Mouse (Mus musculus) neural tube, embryonic 15.5 days (tissue): ENCODE results near the gene Shisa2. TPM values are rescaled to one million over a fixed set of nuclear protein-coding genes. Genes with fewer than 3 reads are reported as not detected.

Experiments used
- ATAC-seq: fragments of 200-750 bp; cut with Nextera tagmentation; 2 replicates; pipeline ENCODE4 v1.8.0; 2017; ENCODE audit warnings: mild to moderate bottlenecking, moderate TSS enrichment, moderate library complexity; ENCODE audit not compliant: low FRiP score
- H3K27ac ChIP-seq: fragments of 300-500 bp; sonication (generic); replicated peaks from 2 replicates; pipeline ENCODE4 v1.5.1; 2015; ENCODE audit warnings: mild to moderate bottlenecking, inconsistent platforms
- H3K27me3 ChIP-seq: fragments of 300-500 bp; sonication (generic); replicated peaks from 2 replicates; pipeline ENCODE4 v1.6.1; 2015; ENCODE audit warnings: inconsistent platforms
- H3K36me3 ChIP-seq: fragments of 300-500 bp; sonication (generic); 2 replicates; pipeline ENCODE4 v1.6.1; 2015; ENCODE audit warnings: inconsistent platforms
- H3K4me1 ChIP-seq: fragments of 300-500 bp; sonication (generic); 2 replicates; pipeline ENCODE4 v1.6.1; 2015; ENCODE audit warnings: inconsistent platforms
- H3K4me2 ChIP-seq: fragments of 300-500 bp; sonication (generic); 2 replicates; pipeline ENCODE4 v1.6.1; 2015; ENCODE audit warnings: inconsistent platforms, mild to moderate bottlenecking, moderate library complexity
- H3K4me3 ChIP-seq: fragments of 300-500 bp; sonication (generic); replicated peaks from 2 replicates; pipeline ENCODE4 v1.5.1; 2015; ENCODE audit warnings: mild to moderate bottlenecking, inconsistent platforms
- H3K9ac ChIP-seq: fragments of 300-500 bp; sonication (generic); replicated peaks from 2 replicates; pipeline ENCODE4 v1.6.1; 2015; ENCODE audit warnings: mild to moderate bottlenecking, inconsistent platforms
- H3K9me3 ChIP-seq: fragments of 300-500 bp; sonication (generic); replicated peaks from 2 replicates; pipeline ENCODE4 v1.6.1; 2016; ENCODE audit warnings: inconsistent platforms
- WGBS: fragments of 180-500 bp; shearing (Covaris S2); methylation state at CpG from one replicate; pipeline ENCODE4 v1.1.7; 2015; ENCODE audit warnings: mixed read lengths; 5-methylcytosine and 5-hydroxymethylcytosine counted together
- polyA plus RNA-seq: library from polyadenylated mRNA; unstranded; fragments of >200 nt; fragmentation: Nextera tagmentation; extraction: Ambion mirVana; gene quantifications from 2 replicates; pipeline ENCODE4 v1.2.1, GENCODE M21; 2015

Shisa2 gene
- polyA plus RNA-seq, 1 experiment from 2014 or later = 6.0 TPM

DNA sequence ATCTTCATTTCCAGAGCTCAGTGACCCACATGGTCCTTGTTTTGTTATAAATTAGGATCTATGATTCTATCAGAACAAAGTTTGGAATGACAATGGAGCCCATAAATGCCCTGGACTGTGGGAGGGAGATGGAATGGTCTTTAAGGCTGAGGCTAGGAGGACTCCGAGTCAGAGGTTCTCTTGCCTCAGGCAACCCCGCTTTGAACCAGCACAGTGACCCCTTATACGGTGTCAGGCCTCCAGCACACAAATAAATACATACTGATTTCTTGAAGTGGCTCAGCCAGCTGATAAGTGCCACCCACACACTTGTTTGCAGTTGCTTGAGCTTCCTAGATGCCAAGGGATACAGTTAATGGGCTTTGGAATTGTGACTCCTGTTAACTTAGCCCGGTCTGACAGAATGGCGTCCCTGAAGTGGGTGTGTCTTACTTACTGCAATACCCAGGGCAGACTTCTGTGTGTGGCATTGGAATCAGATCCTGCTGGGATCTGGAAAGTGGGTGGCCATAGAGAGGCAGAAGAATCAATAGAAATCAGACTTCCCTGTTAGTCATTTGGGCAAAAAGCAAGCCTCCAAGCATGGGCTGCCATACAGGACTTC lies 8.3 kb downstream of the Shisa2 start:
- Histone ChIP-seq H3K4me1 (no peaks in the 10 kb centered on the region), H3K9ac (no peak overlapping the region), H3K36me3 (0 out of 2 replicates have a peak, but pooled peaks cover 5% of the 10 kb centered on the region), H3K4me2 (no peak overlapping the region), H3K9me3 (no peaks in the 10 kb centered on the region), H3K27ac (no peak overlapping the region), H3K27me3 (no peaks in the 10 kb centered on the region), H3K4me3 (no peak overlapping the region)
- no peak for ATAC-seq
- 88% methylated on average over 5 of the region's 5 CpGs for WGBS

DNA sequence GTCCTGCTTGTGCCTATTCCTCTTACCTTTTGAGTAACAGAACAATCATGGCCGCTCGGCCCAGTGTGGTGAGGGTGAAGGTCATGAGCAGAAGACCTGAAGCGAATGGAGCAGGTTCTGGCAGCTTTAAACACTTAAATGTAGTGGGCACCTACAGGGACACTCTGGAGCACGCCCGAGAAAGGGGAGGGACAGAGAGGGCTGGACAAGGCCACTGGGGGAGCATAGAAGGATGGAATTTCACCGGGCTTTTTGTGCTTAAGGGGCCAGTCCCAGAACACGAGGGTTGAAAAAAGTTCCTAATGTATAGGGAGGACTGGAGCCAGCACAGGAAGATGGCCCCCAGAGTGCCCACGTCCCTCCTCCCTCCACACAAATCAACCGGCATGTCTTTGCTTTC lies 8.9 kb downstream of the Shisa2 start:
- 85% methylated on average over 9 of the region's 9 CpGs for WGBS
- no peaks in the 10 kb centered on the region for H3K27me3 ChIP-seq
- no peak overlapping the region for H3K27ac ChIP-seq
- no peak overlapping the region for H3K4me3 ChIP-seq
- 0 out of 2 replicates have a peak, but pooled peaks cover 5% of the 10 kb centered on the region for H3K36me3 ChIP-seq
- no peak overlapping the region for H3K4me2 ChIP-seq
- H3K4me1 ChIP-seq = no peaks in the 10 kb centered on the region
- no peak for ATAC-seq
- H3K9ac ChIP-seq = no peak overlapping the region
- H3K9me3 ChIP-seq = no peaks in the 10 kb centered on the region

DNA sequence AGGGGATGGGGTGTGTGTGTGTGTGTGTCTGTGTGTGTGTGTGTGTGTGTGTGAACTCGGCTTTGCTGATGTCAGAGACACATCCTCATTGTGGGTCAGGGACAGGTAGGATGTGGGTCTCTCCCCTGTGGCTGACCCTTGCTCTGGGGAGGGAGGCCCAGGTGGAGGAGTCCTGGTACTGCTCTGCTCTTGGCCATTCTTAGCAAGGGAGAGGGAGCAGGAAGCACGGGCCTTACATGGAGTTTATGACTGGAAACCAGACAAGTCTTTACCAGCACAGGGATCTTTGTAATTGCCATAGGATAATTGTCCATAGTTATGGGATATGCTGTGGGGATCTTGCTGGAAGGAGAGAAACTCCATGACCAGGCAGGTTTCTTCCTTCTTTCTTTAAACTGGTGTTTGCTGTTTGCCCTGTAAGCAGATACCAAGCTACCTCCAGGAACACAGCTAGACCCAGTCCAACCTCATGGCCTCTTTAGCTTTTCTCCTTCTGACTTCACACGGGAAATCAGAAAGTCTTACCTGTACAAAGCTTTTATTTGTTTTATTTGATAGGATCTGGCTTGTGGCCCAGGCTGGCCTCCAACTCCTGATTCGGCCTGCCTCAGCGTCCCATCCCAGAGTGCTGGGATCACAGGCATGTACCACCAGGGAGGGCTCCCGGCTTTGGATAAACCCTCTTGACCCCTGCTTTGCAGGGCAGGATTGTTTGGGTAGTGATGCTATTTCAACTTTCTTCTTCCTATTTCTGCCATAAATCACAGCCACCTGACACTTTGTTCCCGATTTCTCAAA lies 14.0 kb downstream of the Shisa2 start:
- WGBS = 72% methylated on average over 7 of the region's 7 CpGs

DNA sequence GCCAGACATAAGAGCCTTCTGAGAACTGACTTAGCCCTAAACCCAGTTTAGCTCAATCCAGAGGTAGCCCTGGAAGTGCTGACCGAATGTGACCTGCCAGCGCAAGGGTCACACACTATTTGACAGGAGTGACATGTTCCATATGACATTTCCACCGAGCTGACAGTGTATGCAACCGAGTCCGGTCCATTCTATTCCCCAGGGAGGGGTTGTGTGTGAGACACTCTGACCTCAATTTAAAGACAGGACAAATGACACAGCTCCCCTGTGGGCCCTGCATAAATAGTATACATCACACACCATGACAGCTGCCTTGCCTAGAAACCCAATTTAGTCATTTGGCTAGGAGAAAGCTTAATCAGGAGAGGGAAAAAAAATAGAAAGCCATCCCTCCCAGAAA lies 16.7 kb downstream of the Shisa2 start:
- WGBS = 58% methylated on average over 5 of the region's 5 CpGs
- Histone ChIP-seq H3K27me3 (no peaks in the 10 kb centered on the region), H3K9ac (no peak overlapping the region), H3K27ac (no peak overlapping the region), H3K9me3 (no peaks in the 10 kb centered on the region), H3K4me3 (no peak overlapping the region), H3K4me1 (peaks cover 7% of the 10 kb centered on the region; the same call in 1 of the 2 replicates), H3K4me2 (no peak overlapping the region), H3K36me3 (0 out of 2 replicates have a peak, but pooled peaks cover 2% of the 10 kb centered on the region)
- no peak for ATAC-seq

More for the DNA sequence above, 14.0 kb downstream of the Shisa2 start:
- H3K9me3 ChIP-seq = no peaks in the 10 kb centered on the region
- no peak for ATAC-seq
- H3K9ac ChIP-seq = no peak overlapping the region
- no peak overlapping the region for H3K4me3 ChIP-seq
- H3K4me1 ChIP-seq = peaks cover 5% of the 10 kb centered on the region; the same call in 1 of the 2 replicates
- H3K27me3 ChIP-seq = no peaks in the 10 kb centered on the region
- H3K27ac ChIP-seq = no peak overlapping the region
- no peaks in the 10 kb centered on the region for H3K36me3 ChIP-seq
- H3K4me2 ChIP-seq = no peak overlapping the region

DNA sequence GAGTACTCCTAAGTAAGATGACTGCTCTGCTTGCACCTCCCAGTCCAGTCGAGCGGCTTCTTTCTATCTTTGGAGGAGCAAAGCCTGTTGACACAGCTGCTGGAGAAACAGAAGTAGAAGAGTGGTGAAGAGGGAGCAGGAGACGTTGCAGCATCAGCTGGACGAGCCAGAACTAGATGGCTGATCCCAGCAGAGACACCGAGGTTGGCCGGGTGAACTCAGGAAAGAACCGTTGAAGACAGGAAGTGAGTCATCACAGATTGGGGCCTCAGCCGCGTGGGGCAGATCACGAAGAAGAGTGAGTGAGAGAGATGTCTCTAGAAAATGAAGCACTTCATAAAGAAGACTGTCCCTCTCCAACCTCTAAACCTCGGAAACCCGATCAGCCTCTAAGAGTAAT lies 18.5 kb downstream of the Shisa2 start:
- Histone ChIP-seq H3K4me2 (no peak overlapping the region), H3K36me3 (0 out of 2 replicates have a peak, but pooled peaks cover 2% of the 10 kb centered on the region), H3K9me3 (no peaks in the 10 kb centered on the region), H3K27ac (no peak overlapping the region), H3K4me1 (peaks cover 18% of the 10 kb centered on the region), H3K4me3 (no peak overlapping the region), H3K27me3 (no peaks in the 10 kb centered on the region), H3K9ac (no peak overlapping the region)
- 79% methylated on average over 12 of the region's 12 CpGs for WGBS
- no peak for ATAC-seq

DNA sequence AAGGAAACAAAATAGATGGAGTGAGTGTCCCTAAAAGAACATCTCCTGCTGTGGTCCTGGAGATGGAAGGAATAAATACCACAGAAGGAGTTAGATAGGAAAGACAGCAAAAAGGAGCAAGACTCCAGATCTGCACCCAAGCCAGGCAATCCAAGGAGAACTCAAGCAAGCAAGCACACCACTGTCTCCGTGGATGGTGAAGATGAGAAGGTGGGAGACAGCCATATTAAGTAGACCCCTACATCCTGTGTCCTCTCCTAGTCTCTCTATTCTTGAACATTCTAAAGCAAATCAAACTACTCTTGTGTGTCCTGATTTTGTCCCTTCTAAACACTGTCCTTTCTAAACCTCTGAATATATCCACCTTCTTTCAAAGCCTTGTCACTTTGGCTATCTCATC lies 19.1 kb downstream of the Shisa2 start:
- no peaks in the 10 kb centered on the region for H3K9me3 ChIP-seq
- no peak for ATAC-seq
- 75% methylated on average over 1 of the region's 1 CpGs for WGBS
- H3K27ac ChIP-seq = no peak overlapping the region
- no peaks in the 10 kb centered on the region for H3K27me3 ChIP-seq
- H3K4me1 ChIP-seq = peaks cover 21% of the 10 kb centered on the region
- 0 out of 2 replicates have a peak, but pooled peaks cover 2% of the 10 kb centered on the region for H3K36me3 ChIP-seq
- H3K4me3 ChIP-seq = no peak overlapping the region
- H3K4me2 ChIP-seq = no peak overlapping the region
- H3K9ac ChIP-seq = no peak overlapping the region

DNA sequence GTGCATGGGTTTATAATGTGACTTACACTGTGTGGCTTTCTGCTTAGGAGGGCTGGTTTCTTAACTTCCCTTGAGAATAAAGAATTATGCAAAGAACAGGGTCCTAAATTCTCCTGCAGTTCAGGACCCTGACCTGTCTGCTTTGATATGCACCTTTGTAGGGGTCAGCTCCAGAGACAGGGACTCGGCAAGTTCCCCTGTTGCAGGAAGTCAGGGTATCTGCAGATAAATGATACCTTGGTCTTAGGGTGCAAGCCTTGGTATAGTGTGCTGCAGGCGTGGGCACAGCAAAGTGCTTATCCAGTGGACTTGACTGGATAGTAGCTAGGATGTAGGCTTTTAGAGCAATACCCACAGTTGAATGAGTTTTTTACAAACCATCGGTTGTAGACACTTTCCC lies 19.8 kb downstream of the Shisa2 start:
- 75% methylated on average over 3 of the region's 3 CpGs for WGBS

DNA sequence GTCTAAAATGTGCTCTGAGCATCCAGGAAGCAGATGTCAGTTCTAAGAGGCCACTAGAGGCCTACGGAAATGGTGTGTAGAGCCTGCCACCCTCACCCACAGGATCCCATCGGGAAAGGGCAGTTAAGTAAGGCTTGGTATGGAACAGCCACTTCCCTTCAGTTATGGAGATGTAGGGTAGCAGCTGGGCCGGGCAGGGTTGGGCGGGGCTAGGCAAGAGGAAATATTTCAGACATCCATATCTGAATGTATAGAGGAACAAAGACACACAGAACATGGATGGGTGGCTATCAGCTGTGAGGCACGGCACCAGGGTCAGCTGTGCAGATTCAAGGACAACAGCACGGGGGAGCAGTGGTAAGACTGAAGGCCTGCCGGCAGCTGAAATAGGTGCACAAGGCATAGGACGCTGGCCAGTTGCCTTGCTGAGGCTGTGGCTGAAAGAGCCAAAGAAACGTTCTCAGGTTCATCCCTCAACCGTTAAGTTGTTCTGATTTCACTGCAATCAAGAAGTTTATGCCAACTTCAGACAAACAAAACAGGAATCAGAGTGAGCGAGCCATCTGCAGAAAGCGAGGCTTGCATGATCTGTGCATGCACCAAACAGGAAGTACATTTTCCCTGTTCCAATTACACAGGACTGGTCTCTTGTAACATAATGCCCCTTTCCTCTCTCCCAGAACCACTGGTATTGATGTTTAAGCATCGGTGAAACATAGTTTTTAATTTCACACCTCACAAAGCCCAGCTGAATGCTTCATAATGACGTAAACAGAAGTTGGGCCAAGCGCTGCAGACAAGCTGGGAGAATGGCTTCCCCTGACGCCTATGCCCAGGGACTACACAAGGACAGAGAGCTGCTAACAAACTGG lies 22.0 kb downstream of the Shisa2 start:
- Histone ChIP-seq H3K36me3 (0 out of 2 replicates have a peak, but pooled peaks cover 2% of the 10 kb centered on the region), H3K9ac (no peak overlapping the region), H3K27me3 (no peaks in the 10 kb centered on the region), H3K4me3 (no peak overlapping the region), H3K4me1 (peaks cover 20% of the 10 kb centered on the region), H3K9me3 (no peaks in the 10 kb centered on the region), H3K27ac (peak overlapping the region; percentile 37), H3K4me2 (no peak overlapping the region)
- ATAC-seq = peak; percentile 58; the same call in 1 of the 2 replicates
- WGBS = 68% methylated on average over 16 of the region's 16 CpGs

More for the DNA sequence above, 19.8 kb downstream of the Shisa2 start:
- H3K9ac ChIP-seq = no peak overlapping the region
- no peak overlapping the region for H3K4me3 ChIP-seq
- H3K4me2 ChIP-seq = no peak overlapping the region
- no peaks in the 10 kb centered on the region for H3K27me3 ChIP-seq
- H3K9me3 ChIP-seq = no peaks in the 10 kb centered on the region
- H3K4me1 ChIP-seq = peaks cover 21% of the 10 kb centered on the region
- ATAC-seq = no peak
- no peak overlapping the region for H3K27ac ChIP-seq
- H3K36me3 ChIP-seq = 0 out of 2 replicates have a peak, but pooled peaks cover 2% of the 10 kb centered on the region

DNA sequence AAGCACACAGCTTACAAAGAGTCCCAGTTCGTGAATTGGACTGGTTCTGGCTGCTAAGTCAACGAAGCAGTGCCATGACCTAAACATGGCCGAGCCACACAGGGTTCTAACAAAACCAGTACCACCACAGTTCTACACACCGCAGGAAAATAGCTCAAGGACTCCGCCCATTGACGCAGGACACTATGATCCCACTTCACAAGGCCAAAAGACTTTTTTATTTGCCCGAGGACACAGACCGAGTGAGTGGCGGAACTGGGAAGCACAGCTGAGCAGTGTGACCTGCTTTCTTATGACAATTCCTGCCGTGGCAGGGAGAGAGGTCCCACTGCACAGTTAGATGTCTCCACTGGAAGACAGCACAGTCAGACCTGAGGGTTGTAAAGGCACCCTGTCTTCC lies 23.5 kb downstream of the Shisa2 start:
- H3K4me1 ChIP-seq = peaks cover 20% of the 10 kb centered on the region
- no peak for ATAC-seq
- H3K9me3 ChIP-seq = no peaks in the 10 kb centered on the region
- no peaks in the 10 kb centered on the region for H3K27me3 ChIP-seq
- 0 out of 2 replicates have a peak, but pooled peaks cover 2% of the 10 kb centered on the region for H3K36me3 ChIP-seq
- WGBS = 77% methylated on average over 10 of the region's 10 CpGs
- no peak overlapping the region for H3K4me2 ChIP-seq
- H3K9ac ChIP-seq = no peak overlapping the region
- no peak overlapping the region for H3K4me3 ChIP-seq
- no peak overlapping the region for H3K27ac ChIP-seq

DNA sequence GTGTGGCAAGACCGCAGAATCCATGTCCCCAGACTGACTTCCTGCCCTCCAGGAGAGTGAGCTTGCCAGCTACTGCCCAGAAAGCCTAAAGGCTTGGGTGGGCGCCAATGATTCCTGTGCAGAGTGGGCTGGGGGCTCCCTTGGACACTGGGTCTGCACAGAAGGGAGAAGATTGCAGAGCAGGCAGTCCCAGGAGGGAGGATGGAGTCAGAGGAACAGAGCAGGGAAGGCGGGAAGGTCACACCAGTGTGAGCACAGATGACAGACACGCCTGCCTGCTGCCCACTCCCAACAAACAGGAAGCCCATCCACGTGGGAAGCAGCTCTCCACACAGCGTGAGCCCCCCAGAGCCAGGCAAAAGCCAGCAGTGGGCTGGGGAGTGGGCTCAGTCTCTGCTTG lies 24.2 kb downstream of the Shisa2 start:
- no peak for ATAC-seq
- Histone ChIP-seq H3K9ac (no peak overlapping the region), H3K4me2 (no peak overlapping the region), H3K9me3 (no peaks in the 10 kb centered on the region), H3K36me3 (0 out of 2 replicates have a peak, but pooled peaks cover 2% of the 10 kb centered on the region), H3K27ac (no peak overlapping the region), H3K27me3 (no peaks in the 10 kb centered on the region), H3K4me3 (no peak overlapping the region), H3K4me1 (peaks cover 20% of the 10 kb centered on the region)
- WGBS = 72% methylated on average over 6 of the region's 6 CpGs

DNA sequence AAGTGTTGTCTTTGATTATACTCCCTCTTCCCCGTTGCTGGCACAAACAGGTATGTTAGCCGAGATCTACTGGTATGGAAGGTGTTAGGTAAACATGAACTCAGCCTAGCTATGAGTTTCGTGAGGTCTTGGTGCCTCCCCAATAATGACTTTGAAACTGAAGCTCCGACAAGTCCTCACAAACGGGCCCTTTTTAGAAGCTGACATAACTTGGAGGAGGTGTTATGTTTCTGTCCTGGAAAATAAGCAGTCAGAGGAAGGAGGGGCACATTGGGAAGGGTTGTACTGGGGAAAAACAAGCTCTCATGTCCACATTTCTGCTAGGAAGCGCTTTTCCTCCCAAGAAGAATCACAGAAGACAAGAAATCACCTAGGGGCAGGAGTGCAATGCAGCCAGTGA lies 31.5 kb downstream of the Shisa2 start:
- Histone ChIP-seq H3K4me2 (no peak overlapping the region), H3K27ac (no peak overlapping the region), H3K36me3 (no peaks in the 10 kb centered on the region), H3K4me1 (no peaks in the 10 kb centered on the region), H3K9ac (no peak overlapping the region), H3K4me3 (no peak overlapping the region), H3K27me3 (no peaks in the 10 kb centered on the region), H3K9me3 (no peaks in the 10 kb centered on the region)
- ATAC-seq = no peak
- WGBS = 86% methylated on average over 6 of the region's 6 CpGs
